Mouse (Mus musculus): Measurements from ENCODE around the gene Rpl22. TPM values are rescaled to one million over a fixed set of nuclear protein-coding genes. Genes with fewer than 3 reads are reported as not detected.

Gene Rpl22
- total and polyA plus RNA-seq, 3 experiments: 1,792 to 1,885 TPM; not detected in 1

DNA sequence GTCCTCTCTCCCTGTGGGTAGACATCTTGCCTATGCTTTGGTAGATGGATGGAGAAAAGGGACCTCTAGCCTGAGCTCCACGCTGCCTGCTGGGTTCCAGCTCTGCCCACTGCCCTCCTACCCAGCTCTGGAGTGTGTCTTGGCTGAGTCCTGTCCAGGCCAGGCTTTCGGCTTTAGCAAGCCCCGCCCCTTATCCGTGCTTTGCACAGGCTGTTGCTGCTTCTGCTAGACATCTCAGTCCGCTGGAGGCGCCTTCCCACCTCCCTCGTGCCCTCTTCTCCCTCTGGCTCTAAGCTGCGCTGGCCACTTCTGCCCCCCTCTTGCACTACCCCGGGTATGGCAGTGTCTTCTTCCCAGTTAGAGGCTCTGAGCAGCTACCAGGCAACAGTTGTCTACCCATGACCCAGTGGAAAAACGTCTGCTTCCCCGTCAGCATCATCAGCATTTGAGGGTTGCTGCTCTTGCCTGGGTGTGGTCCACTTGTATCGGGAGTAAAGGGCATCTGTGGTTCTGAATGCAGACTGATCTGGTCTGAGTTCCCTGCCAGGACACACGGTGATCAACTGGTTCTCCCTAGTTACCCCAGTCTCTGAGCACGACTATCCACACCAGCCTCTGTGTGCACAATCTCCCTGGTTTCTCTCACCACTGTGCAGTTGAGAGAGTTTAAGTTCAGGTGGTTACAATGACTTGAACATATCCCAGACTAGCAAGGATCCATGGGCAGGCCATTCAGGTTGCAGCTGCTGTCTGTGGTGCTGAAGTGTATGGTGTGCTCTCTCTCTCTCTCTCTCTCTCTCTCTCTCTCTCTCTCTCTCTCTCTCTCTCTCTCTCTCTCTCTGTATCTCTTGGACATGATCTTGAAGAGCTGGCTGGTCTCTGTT, 26.1 kb downstream of the Rpl22 start:
- TF ChIP-seq MAZ (IDR thresholded peaks at IDR 0.05; ENCODE audit: low read depth, low read length): no peak
- TF ChIP-seq JUND (IDR thresholded peaks at IDR 0.05; ENCODE audit: low read depth, low read length): peak; percentile 62; the same call in 1 of the 2 replicates
- TF ChIP-seq CHD2 (IDR thresholded peaks at IDR 0.05; ENCODE audit: low read length): no peak
- no peak overlapping the region for H3K4me3 ChIP-seq (ENCODE audit: control insufficient read depth in 1 of 2, insufficient read depth in 1 of 2, low read depth in 2 of 2, low read length in 2 of 2)

DNA sequence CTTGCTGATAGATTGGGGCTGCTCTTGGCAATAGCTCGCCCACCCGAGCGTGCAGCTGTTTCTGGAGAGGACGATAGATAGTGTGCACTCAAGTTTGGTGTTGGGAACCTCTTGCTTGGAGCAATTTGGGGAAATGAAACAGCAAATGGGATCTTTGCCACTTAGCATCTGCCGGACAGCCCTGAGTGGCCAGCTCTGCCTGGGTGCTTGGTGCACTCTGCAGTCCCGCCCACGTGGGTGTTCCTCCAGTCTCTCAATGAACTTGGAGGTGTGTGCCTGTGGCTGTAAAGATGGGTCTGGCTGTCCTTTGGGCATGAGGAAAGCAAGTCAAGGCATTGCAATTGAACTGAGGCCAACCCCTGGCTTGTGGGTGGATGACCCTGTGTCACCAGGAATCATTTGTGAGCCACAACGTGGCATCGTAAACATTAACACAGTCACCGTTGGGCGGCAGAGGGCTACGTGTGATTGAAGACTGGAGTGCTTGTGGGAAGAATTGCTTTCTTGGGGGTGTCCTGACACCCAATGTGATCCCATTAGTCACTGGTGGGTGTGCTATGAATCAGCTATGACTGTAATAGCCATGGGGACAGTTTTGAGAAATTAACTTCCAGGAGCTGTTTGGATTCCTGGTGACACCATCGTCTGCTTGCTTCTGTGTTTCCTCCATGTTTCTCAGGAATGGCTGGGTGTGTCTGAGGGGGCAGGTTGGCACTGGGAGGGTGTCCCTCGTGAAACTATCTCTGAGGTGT, 28.5 kb downstream of the Rpl22 start:
- no peak for TF ChIP-seq POLR2AphosphoS5 (IDR thresholded peaks at IDR 0.05; ENCODE audit: borderline replicate concordance, low read depth, low read length)
- no peak for TF ChIP-seq ETS1 (IDR thresholded peaks at IDR 0.05; ENCODE audit: low read depth, low read length)
- H3K4me3 ChIP-seq (ENCODE audit: control insufficient read depth in 1 of 2, insufficient read depth in 1 of 2, low read depth in 2 of 2, low read length in 2 of 2): no peak overlapping the region
- no peaks in the 10 kb centered on the region for H3K36me3 ChIP-seq (ENCODE audit: control insufficient read depth in 1 of 2, insufficient read depth in 2 of 2, low read length in 2 of 2)
- H3K9ac ChIP-seq (ENCODE audit: control insufficient read depth, low read depth, low read length, poor library complexity, severe bottlenecking): no peak overlapping the region
- H3K27me3 ChIP-seq (ENCODE audit: control insufficient read depth in 1 of 2, insufficient read depth in 2 of 2, low read length in 2 of 2): no peaks in the 10 kb centered on the region
- H3K9me3 ChIP-seq (replicated peaks; ENCODE audit: insufficient read depth, low read length): no peaks in the 10 kb centered on the region
- DNase-seq (ENCODE audit: low read depth, low spot score): no peak
- H3K4me1 ChIP-seq (ENCODE audit: control insufficient read depth in 1 of 2, insufficient read depth in 2 of 2, low read length in 2 of 2): peaks cover 0 to 3% of the 10 kb centered on the region in 2 experiments; a peak in 1 of 4 replicates
- no peak overlapping the region for H3K27ac ChIP-seq (ENCODE audit: control insufficient read depth, low read depth, low read length)
- H3K79me2 ChIP-seq (ENCODE audit: control insufficient read depth, insufficient read depth, low read length, poor library complexity): no peaks in the 10 kb centered on the region

More for the DNA sequence above, 26.1 kb downstream of the Rpl22 start:
- Histone ChIP-seq H3K27me3 (ENCODE audit: control insufficient read depth in 1 of 2, insufficient read depth in 2 of 2, low read length in 2 of 2) (no peaks in the 10 kb centered on the region), H3K4me1 (ENCODE audit: control insufficient read depth in 1 of 2, insufficient read depth in 2 of 2, low read length in 2 of 2) (peaks cover 0 to 3% of the 10 kb centered on the region in 2 experiments; a peak in 1 of 4 replicates), H3K27ac (ENCODE audit: control insufficient read depth, low read depth, low read length) (no peak overlapping the region), H3K36me3 (ENCODE audit: control insufficient read depth in 1 of 2, insufficient read depth in 2 of 2, low read length in 2 of 2) (no peaks in the 10 kb centered on the region), H3K79me2 (ENCODE audit: control insufficient read depth, insufficient read depth, low read length, poor library complexity) (no peaks in the 10 kb centered on the region), H3K9me3 (replicated peaks; ENCODE audit: insufficient read depth, low read length) (no peaks in the 10 kb centered on the region), H3K9ac (ENCODE audit: control insufficient read depth, low read depth, low read length, poor library complexity, severe bottlenecking) (no peak overlapping the region)
- DNase-seq (ENCODE audit: low read depth, low spot score): peak; percentile 53

DNA sequence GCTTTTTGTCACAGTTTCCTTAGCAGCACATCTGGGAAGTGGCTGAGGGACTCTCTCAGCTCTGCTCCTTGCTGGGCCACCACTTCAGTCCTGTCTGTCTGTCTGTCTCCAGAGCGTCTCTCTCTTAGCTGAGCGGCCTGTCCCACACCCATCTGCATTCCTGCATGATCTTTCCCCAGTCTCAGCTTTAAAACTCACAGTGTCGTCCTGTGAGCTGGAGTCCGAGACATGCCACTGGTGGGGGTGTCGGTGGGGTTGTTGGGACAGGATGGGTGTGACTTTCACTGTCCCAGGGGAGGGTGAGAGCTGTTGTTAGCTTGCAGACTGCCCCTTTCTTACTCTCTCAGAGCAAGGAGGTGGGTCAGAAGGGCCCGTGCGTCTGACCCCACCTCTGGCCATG, 30.1 kb downstream of the Rpl22 start:
- Histone ChIP-seq H3K27ac (ENCODE audit: control insufficient read depth, low read depth, low read length) (no peak overlapping the region), H3K4me1 (ENCODE audit: control insufficient read depth in 1 of 2, insufficient read depth in 2 of 2, low read length in 2 of 2) (peaks cover 0 to 2% of the 10 kb centered on the region in 2 experiments; a peak in 1 of 4 replicates), H3K9ac (ENCODE audit: control insufficient read depth, low read depth, low read length, poor library complexity, severe bottlenecking) (no peak overlapping the region), H3K79me2 (ENCODE audit: control insufficient read depth, insufficient read depth, low read length, poor library complexity) (no peaks in the 10 kb centered on the region), H3K36me3 (ENCODE audit: control insufficient read depth in 1 of 2, insufficient read depth in 2 of 2, low read length in 2 of 2) (no peaks in the 10 kb centered on the region), H3K9me3 (replicated peaks; ENCODE audit: insufficient read depth, low read length) (no peaks in the 10 kb centered on the region), H3K4me3 (ENCODE audit: control insufficient read depth in 1 of 2, insufficient read depth in 1 of 2, low read depth in 2 of 2, low read length in 2 of 2) (no peak overlapping the region), H3K27me3 (ENCODE audit: control insufficient read depth in 1 of 2, insufficient read depth in 2 of 2, low read length in 2 of 2) (no peaks in the 10 kb centered on the region)
- no peak for TF ChIP-seq EP300 (IDR thresholded peaks at IDR 0.05; ENCODE audit: low read depth in 1 of 2, low read length in 2 of 2)
- TF ChIP-seq RCOR1 (IDR thresholded peaks at IDR 0.05; ENCODE audit: low read depth, low read length): no peak
- no peak for TF ChIP-seq MEF2A (IDR thresholded peaks at IDR 0.05; ENCODE audit: extremely low read depth, insufficient replicate concordance, low read depth, low read length, poor library complexity, severe bottlenecking)
- TF ChIP-seq CHD2 (IDR thresholded peaks at IDR 0.05; ENCODE audit: low read length): no peak
- no peak for TF ChIP-seq TAL1 (IDR thresholded peaks at IDR 0.05; ENCODE audit: low read length)
- no peak for TF ChIP-seq MYC (IDR thresholded peaks at IDR 0.05; ENCODE audit: low read depth, low read length)
- no peak for TF ChIP-seq KAT2A (conservative IDR thresholded peaks at IDR 0.05; ENCODE audit: low read depth, low read length)
- TF ChIP-seq BHLHE40 (IDR thresholded peaks at IDR 0.05; ENCODE audit: borderline replicate concordance, low read depth, low read length): no peak
- TF ChIP-seq E2F4 (IDR thresholded peaks at IDR 0.05; ENCODE audit: borderline replicate concordance, low read depth, low read length): no peak
- TF ChIP-seq ETS1 (IDR thresholded peaks at IDR 0.05; ENCODE audit: low read depth, low read length): no peak
- TF ChIP-seq RAD21 (IDR thresholded peaks at IDR 0.05; ENCODE audit: low read depth, low read length): no peak
- TF ChIP-seq CHD1 (IDR thresholded peaks at IDR 0.05; ENCODE audit: low read depth, low read length): no peak
- TF ChIP-seq GATA1 (IDR thresholded peaks at IDR 0.05; ENCODE audit: low read depth, low read length): no peak
- no peak for TF ChIP-seq NELFE (IDR thresholded peaks at IDR 0.05; ENCODE audit: low read depth, low read length)
- TF ChIP-seq POLR2AphosphoS5 (IDR thresholded peaks at IDR 0.05; ENCODE audit: borderline replicate concordance, low read depth, low read length): no peak
- no peak for TF ChIP-seq NRF1 (IDR thresholded peaks at IDR 0.05; ENCODE audit: insufficient read depth, low read depth, low read length, poor library complexity, severe bottlenecking)
- TF ChIP-seq ZMIZ1 (IDR thresholded peaks at IDR 0.05; ENCODE audit: low read depth, low read length): no peak
- no peak for TF ChIP-seq UBTF (IDR thresholded peaks at IDR 0.05; ENCODE audit: borderline replicate concordance, insufficient read depth, low read depth, low read length)
- no peak for DNase-seq (ENCODE audit: low read depth, low spot score)

Data from MEL (cell line).